Mouse (Mus musculus): ENCODE measurements around the gene Fmnl3.

DNA sequence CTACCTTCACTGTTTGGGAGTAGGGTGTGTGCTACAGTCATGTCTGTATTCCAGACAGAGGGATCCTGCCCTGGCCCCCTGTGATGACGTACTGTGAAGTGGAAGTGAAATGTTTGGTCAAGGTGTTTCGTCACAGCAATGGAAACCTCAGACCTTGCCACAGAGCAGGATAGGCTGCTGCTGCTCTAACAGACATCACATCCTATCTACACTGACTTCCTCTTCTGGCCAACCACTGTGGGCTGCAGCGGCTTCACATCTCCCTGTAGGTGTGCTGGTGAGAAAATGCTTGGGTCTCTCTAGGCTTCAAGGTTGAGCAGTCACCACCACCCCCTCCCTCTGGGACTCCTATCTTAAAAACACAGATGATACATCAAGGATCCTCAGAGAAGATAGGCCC is 29.2 kb downstream of the Fmnl3 start:
- TF ChIP-seq UBTF (IDR thresholded peaks at IDR 0.05; ENCODE audit: borderline replicate concordance, insufficient read depth, low read depth, low read length), result no peak
- no peak for TF ChIP-seq ELF1 (IDR thresholded peaks at IDR 0.05; ENCODE audit: low read depth, low read length)
- no peak for TF ChIP-seq E2F4 (IDR thresholded peaks at IDR 0.05; ENCODE audit: borderline replicate concordance, low read depth, low read length)
- no peak for TF ChIP-seq POLR2A (IDR thresholded peaks at IDR 0.05; ENCODE audit: control insufficient read depth in 1 of 2, insufficient read depth in 1 of 2, low read depth in 1 of 2, low read length in 2 of 2, poor library complexity in 1 of 2)
- no peak for TF ChIP-seq USF1 (IDR thresholded peaks at IDR 0.05; ENCODE audit: low read depth, low read length)
- TF ChIP-seq GATA1 (IDR thresholded peaks at IDR 0.05; ENCODE audit: low read depth, low read length), result peak; percentile 45; the same call in 1 of the 2 replicates
- no peak; the same call in 1 of the 2 replicates for TF ChIP-seq TAL1 (IDR thresholded peaks at IDR 0.05; ENCODE audit: low read length)
- TF ChIP-seq RAD21 (IDR thresholded peaks at IDR 0.05; ENCODE audit: low read depth, low read length), result no peak
- no peak for TF ChIP-seq CTCF (IDR thresholded peaks at IDR 0.05 in 2 of 3, conservative IDR thresholded peaks at IDR 0.05 in 1 of 3; ENCODE audit: control insufficient read depth in 1 of 3, insufficient read depth in 1 of 3, low read depth in 2 of 3, low read length in 3 of 3, poor library complexity in 1 of 3, severe bottlenecking in 1 of 3)
- TF ChIP-seq MAX (IDR thresholded peaks at IDR 0.05; ENCODE audit: low read length), result no peak
